Mouse (Mus musculus) neutrophil, adult 5-6 weeks (primary cell): ENCODE measurements around the gene Catsperd. TPM values are rescaled to one million over a fixed set of nuclear protein-coding genes. Genes with fewer than 3 reads are reported as not detected.

Source experiments
- ATAC-seq: fragments of 151-379, 151-347 bp; 2 replicates; pipeline ENCODE4 v1.8.0; 2017; ENCODE audit warnings: mild to moderate bottlenecking, moderate TSS enrichment; ENCODE audit not compliant: insufficient number of reproducible peaks, poor library complexity, low FRiP score, severe bottlenecking; ENCODE audit errors: extremely low read depth
- total RNA-seq: library from RNA; stranded (forward); fragments of 200-1000 nt; gene quantifications from 2 replicates; pipeline ENCODE4 v1.2.3, GENCODE M21; 2017

Gene Catsperd
- total RNA-seq, 1 experiment from 2014 or later = not detected

GRCm38 (mm10) chr17:56693395-56693794, 65.5 kb downstream of the Catsperd start:
- no peak for ATAC-seq

GRCm38 (mm10) chr17:56693851-56694310, 65.9 kb downstream of the Catsperd start:
- ATAC-seq = no peak

- no peak for ATAC-seq
Observed at GRCm38 (mm10) chr17:56700451-56700850, 72.5 kb downstream of the Catsperd start.

DNA sequence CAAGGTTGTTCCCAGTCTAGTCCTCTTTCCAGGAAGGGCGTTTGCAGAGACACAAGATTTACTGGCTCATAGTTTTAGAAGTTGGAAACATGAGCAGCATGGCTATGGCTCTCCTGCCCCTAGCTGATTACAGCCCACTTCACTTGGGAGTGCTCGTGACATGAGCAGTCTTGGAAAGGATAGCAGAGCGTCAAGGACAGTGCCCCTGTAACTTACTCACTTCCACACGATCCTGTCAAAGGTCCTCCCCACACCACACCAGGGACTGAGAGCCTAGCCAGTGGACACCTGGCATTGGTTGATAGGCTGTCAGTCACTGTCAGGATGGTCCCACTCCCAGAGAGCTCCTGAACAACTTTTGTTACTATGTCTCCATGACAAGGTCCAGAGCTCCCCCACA, 75.1 kb downstream of the Catsperd start:
- ATAC-seq = no peak

GRCm38 (mm10) chr17:56706515-56706914, 78.6 kb downstream of the Catsperd start:
- no peak for ATAC-seq

- no peak for ATAC-seq
Observed at GRCm38 (mm10) chr17:56708692-56709091, 80.7 kb downstream of the Catsperd start.

DNA sequence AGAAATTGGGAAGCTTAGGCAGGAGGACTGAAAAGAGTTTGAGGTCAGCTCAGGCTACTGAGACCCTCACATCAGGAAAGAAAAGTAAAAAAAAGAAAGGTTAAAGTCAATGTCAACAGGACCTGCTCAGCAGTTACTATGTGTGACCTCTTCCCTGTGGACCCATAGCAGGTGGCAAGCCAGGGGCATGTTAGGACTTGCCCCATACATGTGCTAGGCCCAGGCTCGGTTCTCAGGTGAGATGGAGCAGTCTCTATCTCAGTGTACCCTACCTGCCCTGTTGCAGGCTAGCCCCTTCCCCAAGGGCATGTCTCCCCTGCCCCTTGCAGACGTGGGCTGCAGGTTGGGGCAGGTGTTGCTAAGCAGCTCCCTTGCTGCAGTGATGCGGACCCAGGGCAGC, 81.8 kb downstream of the Catsperd start:
- ATAC-seq = no peak

Other genes with a start within 250 kb of the Catsperd start
- 6.4 and 6.8 TPM in 2 replicates for gene Ptprs, start 151.7 kb upstream of the Catsperd start, total RNA-seq
- not detected in 2 replicates for gene Znrf4, start 115.7 kb upstream of the Catsperd start, total RNA-seq
- 2.2 and 3.3 TPM in 2 replicates for gene Gm20219, start 73.8 kb upstream of the Catsperd start, total RNA-seq
- 329 and 358 TPM in 2 replicates for gene Safb2, start 43.6 kb upstream of the Catsperd start, total RNA-seq
- gene Safb, start 43.3 kb upstream of the Catsperd start, total RNA-seq = 243 and 262 TPM in 2 replicates
- 33.3 and 62.5 TPM in 2 replicates for gene 2410015M20Rik, start 18.4 kb upstream of the Catsperd start, total RNA-seq
- 894 and 902 TPM in 2 replicates for gene Rpl36, start 14.7 kb upstream of the Catsperd start, total RNA-seq
- 32.6 and 32.9 TPM in 2 replicates for gene Lonp1, start 1.3 kb upstream of the Catsperd start, total RNA-seq
- gene Ranbp3, start 45.2 kb downstream of the Catsperd start, total RNA-seq = 64.5 and 65.3 TPM in 2 replicates
- gene Ndufa11, start 89.6 kb downstream of the Catsperd start, total RNA-seq = 31.2 and 33.6 TPM in 2 replicates
- 10.7 and 10.8 TPM in 2 replicates for gene Vmac, start 89.9 kb downstream of the Catsperd start, total RNA-seq
- gene Nrtn, start 129.4 kb downstream of the Catsperd start, total RNA-seq = not detected in 2 replicates
- gene Dus3l, start 136.6 kb downstream of the Catsperd start, total RNA-seq = 25.9 and 27.0 TPM in 2 replicates
- 0.25 and 0.58 TPM in 2 replicates for gene Prr22, start 142.1 kb downstream of the Catsperd start, total RNA-seq
- gene Rfx2, start 202.9 kb downstream of the Catsperd start, total RNA-seq = 8.6 and 11.1 TPM in 2 replicates
- not detected in 2 replicates for gene Acsbg2, start 246.3 kb downstream of the Catsperd start, total RNA-seq
- not detected in 2 replicates for gene 1700061G19Rik, start 247.3 kb downstream of the Catsperd start, total RNA-seq